Mouse (Mus musculus): ENCODE data around the gene Eif2s2. TPM values are rescaled to one million over a fixed set of nuclear protein-coding genes. Genes with fewer than 3 reads are reported as not detected.
"Not testable (repeated sequence)": the region's sequence is repeated elsewhere in the genome, so short reads cannot be mapped to it uniquely, and the experiment has no call there.

The Eif2s2 gene
- polyA plus RNA-seq (2017; shearing (Covaris generic)) = 100 to 1,000 TPM in 1 of 2 experiments, 10 to 100 TPM in 1; 85.5 to 102 TPM

DNA sequence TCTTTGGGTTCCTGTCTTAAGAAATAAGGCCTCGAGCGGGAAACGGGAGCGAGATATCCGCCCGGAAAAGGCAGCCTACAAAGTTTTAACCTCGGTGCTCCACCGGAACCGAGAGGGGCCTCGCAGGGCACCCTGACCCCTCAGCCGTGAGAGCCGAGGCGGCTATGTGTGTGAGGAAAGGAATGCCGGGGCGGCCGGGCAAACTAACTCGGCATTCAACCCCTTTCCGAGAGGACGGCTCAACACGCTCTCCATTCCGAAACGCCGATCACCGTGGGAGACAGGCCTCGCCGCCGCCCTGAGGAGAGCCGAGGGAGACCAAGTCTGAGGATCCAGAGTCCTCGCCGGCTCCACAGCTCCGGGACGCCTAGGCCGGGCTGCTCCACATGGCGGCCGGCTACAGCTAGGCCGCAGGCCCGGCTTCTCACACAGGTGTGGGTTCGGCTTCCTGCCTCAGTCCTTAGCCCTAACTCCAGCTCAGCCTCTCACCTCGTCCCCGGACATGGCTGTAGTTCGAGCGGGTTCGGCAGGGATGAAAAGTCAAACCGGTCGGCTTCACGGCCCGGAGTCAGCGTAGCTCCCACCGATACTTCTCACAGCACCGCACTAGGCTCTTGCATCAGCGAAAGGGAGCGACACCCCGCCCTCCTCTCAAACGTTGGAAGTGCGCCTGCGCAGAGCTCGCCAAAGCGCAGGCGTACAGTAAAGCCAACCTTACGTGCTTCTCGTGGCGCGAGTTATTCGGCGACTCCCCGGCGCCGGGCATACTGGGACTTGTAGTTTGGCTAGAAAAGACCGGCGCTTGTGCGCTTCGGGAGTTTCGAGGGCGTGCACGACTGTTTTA, at the start of gene Eif2s2:
TSS of gene Eif2s2 (minus strand) at position 735 of the 844 bp plus-strand sequence.
- peak; percentile 95 for ATAC-seq

- no peak for ATAC-seq
Measured at GRCm38 (mm10) chr2:154941952-154942351, 49.2 kb upstream of the Eif2s2 start.

GRCm38 (mm10) chr2:154937547-154938390, 45.0 kb upstream of the Eif2s2 start:
- no peak for ATAC-seq

DNA sequence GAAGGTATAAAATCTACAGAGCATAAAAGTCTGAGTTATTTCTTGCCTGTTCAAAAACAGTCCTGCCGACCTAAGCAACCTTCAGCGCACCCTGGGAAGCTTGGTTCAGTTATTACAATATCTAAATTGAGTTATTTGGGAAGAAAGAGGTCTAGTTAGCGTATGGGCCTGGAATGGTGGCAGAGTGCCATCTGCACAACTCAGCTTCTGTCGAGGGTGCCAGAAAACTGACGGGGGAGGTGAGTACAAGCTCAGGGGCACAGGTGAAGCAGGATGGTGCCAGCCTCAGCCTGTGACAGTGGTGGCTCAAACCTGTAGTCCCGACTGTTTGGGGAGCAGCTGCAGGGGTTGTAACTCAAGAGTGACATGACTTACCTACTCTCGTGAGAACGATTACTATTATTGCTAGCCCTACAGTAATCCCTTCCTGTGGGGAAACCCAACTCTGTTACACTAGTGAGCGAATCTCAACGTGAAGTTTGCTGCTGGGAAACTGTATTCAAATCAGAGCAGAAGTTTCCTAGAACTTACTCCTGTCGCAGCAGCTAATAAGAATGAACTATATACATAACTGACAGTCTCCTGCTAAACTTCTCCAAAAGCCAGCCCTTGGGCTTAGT, 43.9 kb upstream of the Eif2s2 start:
- ATAC-seq = no peak

DNA sequence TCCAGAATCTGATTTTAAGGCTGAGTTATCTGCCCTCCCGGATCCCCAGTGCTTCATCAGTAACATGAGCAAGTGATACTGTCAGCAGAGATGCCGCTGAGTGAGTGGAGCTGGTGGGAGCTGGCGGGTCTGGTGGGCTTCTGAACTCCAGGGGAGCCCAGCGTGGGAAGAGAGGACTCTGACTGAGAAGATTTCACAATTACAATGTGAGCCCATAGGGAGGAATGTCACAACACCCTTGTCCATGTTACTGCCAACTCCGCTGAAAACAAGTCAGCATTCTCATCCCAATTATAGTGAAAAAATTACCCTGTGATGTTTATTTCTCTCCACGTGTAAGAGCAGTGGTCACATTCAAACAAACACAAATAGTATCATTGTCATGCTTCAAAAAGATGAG, 43.4 kb upstream of the Eif2s2 start:
- no peak for ATAC-seq

DNA sequence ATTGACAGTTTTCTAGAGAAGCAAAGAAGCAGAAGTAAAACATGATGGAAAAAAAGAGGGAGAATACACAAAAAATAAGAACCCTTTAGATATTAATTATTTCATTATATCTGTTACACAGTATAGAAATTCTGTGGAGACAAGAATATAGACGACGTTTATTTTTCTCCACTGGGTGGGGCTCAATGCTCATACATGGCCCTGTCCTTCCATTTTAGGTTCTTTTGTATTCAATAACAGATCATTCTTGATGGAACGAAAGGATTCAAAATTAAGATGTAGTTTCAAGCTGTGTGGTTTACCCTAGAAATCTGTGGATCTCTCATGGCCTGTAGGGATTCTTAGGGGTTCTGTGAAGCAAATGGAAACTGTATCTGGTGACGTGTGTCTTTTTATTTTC, 41.1 kb upstream of the Eif2s2 start:
- ATAC-seq = no peak

GRCm38 (mm10) chr2:154928298-154928697, 35.6 kb upstream of the Eif2s2 start:
- no peak for ATAC-seq

GRCm38 (mm10) chr2:154926843-154927242, 34.1 kb upstream of the Eif2s2 start:
- no peak for ATAC-seq

DNA sequence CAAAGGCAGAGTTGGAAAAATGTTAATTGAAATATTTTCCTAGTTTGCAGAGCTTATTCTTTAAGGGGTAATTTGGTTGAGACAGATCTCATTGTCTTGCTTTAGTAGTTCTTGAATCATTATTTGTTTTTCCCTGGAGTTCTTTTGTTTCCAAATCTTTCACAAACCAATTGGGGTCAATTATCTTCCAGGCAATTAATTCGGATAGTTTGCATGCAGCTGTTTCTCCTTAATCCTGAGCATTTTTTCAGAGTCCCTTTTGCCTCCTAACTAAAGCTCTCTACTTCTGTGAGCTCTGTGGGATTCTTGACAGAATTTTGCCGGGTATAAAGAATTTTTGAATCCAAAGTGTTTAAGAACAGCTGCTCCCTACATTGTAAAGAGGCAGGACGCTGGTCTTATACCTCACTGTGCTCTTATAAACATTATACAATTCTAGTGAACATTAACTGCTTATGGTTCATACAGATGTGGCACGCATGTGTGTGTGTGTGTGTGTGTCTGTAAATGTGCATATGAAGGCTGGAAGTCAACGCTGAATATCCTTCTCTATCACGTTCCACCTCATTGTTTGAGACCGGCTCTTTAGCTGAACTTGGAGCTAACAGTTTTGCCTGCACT, 32.8 kb upstream of the Eif2s2 start:
- no peak for ATAC-seq

DNA sequence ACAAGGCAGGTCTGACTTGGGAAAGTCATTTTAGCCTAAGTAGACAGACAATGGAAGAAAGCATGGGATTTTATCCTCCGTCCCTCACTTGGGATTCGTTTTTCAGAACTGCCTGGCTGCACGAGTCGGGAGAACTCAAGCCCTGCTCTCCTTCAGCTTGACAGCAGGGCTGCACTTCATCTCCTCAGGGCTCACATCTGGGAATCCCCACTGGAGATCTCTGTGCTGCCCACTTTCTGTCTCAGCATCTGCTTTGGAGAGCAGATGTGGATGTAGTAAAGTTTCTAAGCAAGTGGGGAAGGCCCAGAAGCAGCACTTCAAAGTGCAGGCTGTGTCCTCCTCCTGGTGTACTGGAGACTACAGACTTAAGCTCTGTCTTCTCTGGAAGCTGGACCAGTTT, 29.4 kb upstream of the Eif2s2 start:
- not testable (repeated sequence) for ATAC-seq

DNA sequence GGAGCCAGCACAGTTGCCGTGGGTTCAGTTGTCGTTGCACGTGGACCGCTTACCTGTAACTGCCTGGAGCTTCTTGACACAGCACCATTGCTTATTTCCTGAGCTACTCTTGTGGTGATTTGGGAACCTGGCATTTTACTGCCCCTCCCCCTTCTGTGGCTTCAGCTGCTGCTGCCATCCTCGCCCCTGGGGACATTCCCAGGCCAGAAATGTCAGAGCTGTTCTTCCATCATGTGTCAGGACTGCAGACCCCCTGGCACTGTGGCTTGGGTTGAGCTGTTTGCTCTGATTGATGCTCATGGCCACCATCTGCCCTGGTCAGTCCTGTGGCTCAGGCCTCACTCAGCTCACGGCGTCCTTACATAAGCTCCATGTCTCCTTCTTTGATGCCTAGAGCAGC, 28.2 kb upstream of the Eif2s2 start:
- no peak for ATAC-seq

GRCm38 (mm10) chr2:154917866-154918641, 25.3 kb upstream of the Eif2s2 start:
- no peak for ATAC-seq

DNA sequence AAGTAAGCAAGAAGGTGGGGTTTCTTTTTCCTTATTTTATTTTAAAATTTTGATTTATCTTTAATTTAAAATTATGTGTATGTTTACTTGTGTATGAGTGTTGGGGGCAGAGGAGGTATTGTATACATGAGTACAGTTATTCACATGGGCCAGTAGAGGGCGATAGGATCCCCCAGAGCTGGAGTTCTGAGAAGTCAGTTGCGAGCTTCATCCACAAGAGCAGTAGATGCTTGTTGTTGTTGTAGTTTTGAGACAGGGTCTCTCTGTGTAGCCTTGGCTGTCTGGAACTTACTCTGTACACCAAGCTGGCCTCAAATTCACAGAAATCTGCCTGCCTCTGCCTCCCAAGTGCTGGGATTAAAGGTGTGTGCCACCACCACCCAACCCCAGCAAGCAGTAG, 23.8 kb upstream of the Eif2s2 start:
- no peak for ATAC-seq

DNA sequence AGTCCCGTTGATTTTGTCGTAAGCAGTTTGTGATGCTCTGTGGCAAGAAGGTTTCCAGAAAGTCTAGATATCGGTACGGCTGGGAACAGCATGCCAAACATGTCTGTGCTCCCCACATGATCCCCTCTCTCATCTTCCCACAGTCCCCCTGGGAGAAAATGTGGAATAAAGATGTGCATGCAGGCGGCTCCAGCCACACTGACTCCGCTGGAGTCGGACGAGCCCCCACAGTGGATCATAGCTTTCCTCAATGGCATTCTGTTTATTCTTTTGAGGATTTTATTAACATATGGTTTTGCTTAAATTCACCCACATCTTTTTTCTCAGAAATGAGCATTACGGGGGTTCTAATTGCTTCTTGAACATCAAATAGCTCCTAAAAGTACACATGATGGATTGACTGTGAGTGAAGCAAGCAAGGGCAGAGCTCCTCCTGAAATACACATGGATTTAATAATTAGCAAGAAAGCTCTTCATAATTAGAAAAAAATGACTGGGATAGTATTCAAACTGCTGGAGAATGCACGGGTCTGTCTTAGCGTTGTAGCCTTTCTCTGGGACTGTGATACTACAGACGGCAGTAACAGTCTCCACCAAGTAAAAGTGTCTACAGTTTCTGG, 23.3 kb upstream of the Eif2s2 start:
- ATAC-seq = no peak

GRCm38 (mm10) chr2:154909789-154910188, 17.1 kb upstream of the Eif2s2 start:
- ATAC-seq = no peak

GRCm38 (mm10) chr2:154908223-154908622, 15.5 kb upstream of the Eif2s2 start:
- not testable (repeated sequence) for ATAC-seq

DNA sequence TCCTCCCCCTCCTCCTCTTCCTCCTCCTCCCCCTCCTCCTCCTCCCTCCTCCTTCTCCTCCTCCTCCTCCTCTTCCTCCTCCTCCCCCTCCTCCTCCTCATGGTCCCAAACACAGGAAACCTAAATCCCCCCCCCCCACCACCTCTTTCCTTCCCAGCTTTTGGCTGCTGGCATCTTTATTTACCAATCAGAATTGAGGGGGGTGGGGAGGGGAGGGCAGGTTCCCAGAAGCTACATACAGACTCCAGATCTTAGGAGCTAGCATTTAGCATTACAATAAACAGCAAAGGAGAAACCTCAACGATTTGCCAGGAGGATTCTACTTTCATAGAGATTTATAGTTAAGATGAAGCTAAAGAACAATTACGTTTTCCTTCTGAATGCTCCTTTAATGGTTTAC, 13.1 kb upstream of the Eif2s2 start:
- ATAC-seq = no peak

- no peak for ATAC-seq
Measured at GRCm38 (mm10) chr2:154902111-154902510, 9.4 kb upstream of the Eif2s2 start.

GRCm38 (mm10) chr2:154899412-154899811, 6.7 kb upstream of the Eif2s2 start:
- ATAC-seq = not testable (repeated sequence)

- ATAC-seq = not testable (repeated sequence)
Measured at GRCm38 (mm10) chr2:154899004-154899403, 6.3 kb upstream of the Eif2s2 start.

GRCm38 (mm10) chr2:154893548-154893947, 813 bp upstream of the Eif2s2 start:
- no peak for ATAC-seq

Measured in CD4-positive, CD25-positive, alpha-beta regulatory T cell, adult 4 months (primary cell).